In genomic region chr3:137868094-137868913, GRCm38 (mm10) we compare ENCODE assay signal across 8 mouse cellular contexts. TPM values are rescaled to one million over a fixed set of nuclear protein-coding genes. Genes with fewer than 3 reads are reported as not detected.
DNase-seq lines count a peak whose midpoint lies in the region; ATAC-seq and TF ChIP-seq lines count a peak whose summit lies in the region.

No protein-coding gene starts in this region.

- peaks cover 5% of the 10 kb centered on the region; the same call in 1 of the 2 replicates for H3K4me1 ChIP-seq in spleen, adult 2 months (ENCODE audit: control insufficient read depth, insufficient read depth, insufficient read length)
- peaks cover 19% of the 10 kb centered on the region for H3K4me1 ChIP-seq in hindbrain, embryonic 16.5 days (ENCODE audit: control insufficient read depth, insufficient read depth, low read depth, low read length)

- DNase-seq in embryo, embryonic 10.5 days (ENCODE audit: low spot score), result peak; percentile 63
- DNase-seq in embryo, embryonic 11 days, result no peak
- no peak for DNase-seq in spleen, adult 2 months (ENCODE audit: low read depth in 1 of 2, low spot score in 2 of 2)
- DNase-seq in spleen, adult 12 weeks (ENCODE audit: low spot score), result no peak
- DNase-seq in adrenal gland, postnatal 4 days (ENCODE audit: low spot score in 2 of 2), result no peak

- peak overlapping the region; percentile 100 for H3K9ac ChIP-seq in hindbrain, embryonic 16.5 days (ENCODE audit: low read depth, low read length)

- H3K4me3 ChIP-seq in spleen, adult 2 months (ENCODE audit: extremely low read depth, insufficient read depth, insufficient read length), result peak overlapping the region; percentile 74
- peak overlapping the region; percentile 94 for H3K4me3 ChIP-seq in hindbrain, embryonic 16.5 days (ENCODE audit: low read length)
- peak overlapping the region; percentile 67 for H3K4me3 ChIP-seq in myocyte

- no peak for ATAC-seq in hindbrain, embryonic 16.5 days
- no peak for ATAC-seq in granulocyte monocyte progenitor cell, adult 5-6 weeks (replicated peaks; ENCODE audit: poor library complexity, severe bottlenecking)

- peak overlapping the region; percentile 98 for H3ac ChIP-seq in myocyte (ENCODE audit: control insufficient read depth, insufficient read length)

- TF ChIP-seq POLR2A in spleen, adult 2 months (IDR thresholded peaks at IDR 0.05; ENCODE audit: low read depth, low read length), result no peak
- no peak for TF ChIP-seq POLR2A in myocyte (IDR thresholded peaks at IDR 0.05; ENCODE audit: insufficient read length, low read depth)

- peak overlapping the region; percentile 84 for H3K27ac ChIP-seq in spleen, adult 2 months (ENCODE audit: insufficient read depth, low read length)
- H3K27ac ChIP-seq in hindbrain, embryonic 16.5 days (ENCODE audit: low read depth, low read length), result peak overlapping the region; percentile 99

- H3K36me3 ChIP-seq in spleen, adult 2 months (ENCODE audit: control insufficient read depth, insufficient read depth, low read length), result 0 out of 2 replicates have a peak, but pooled peaks cover 2% of the 10 kb centered on the region
- no peaks in the 10 kb centered on the region for H3K36me3 ChIP-seq in hindbrain, embryonic 16.5 days (ENCODE audit: control insufficient read depth, insufficient read depth, low read length)
- H3K36me3 ChIP-seq in myocyte (ENCODE audit: control insufficient read depth, insufficient read depth), result peaks cover 16% of the 10 kb centered on the region

- no peak for TF ChIP-seq CTCF in spleen, adult 2 months (IDR thresholded peaks at IDR 0.05; ENCODE audit: extremely low read depth, insufficient read depth, insufficient read length, insufficient replicate concordance)

- WGBS in spleen, adult 2 months, result 7% methylated on average over 25 of the region's 26 CpGs
- WGBS in hindbrain, embryonic 16.5 days, result 4% methylated on average over 25 of the region's 26 CpGs

- no peaks in the 10 kb centered on the region for H3K9me3 ChIP-seq in hindbrain, embryonic 16.5 days (ENCODE audit: control insufficient read depth, low read length)

- H3K27me3 ChIP-seq in spleen, adult 2 months (ENCODE audit: control insufficient read depth, insufficient read depth, low read length), result no peaks in the 10 kb centered on the region
- H3K27me3 ChIP-seq in hindbrain, embryonic 16.5 days (replicated peaks; ENCODE audit: control insufficient read depth, insufficient read depth, low read length), result no peaks in the 10 kb centered on the region
- H3K27me3 ChIP-seq in myocyte (ENCODE audit: control insufficient read depth, insufficient read depth, insufficient read length), result no peaks in the 10 kb centered on the region

- H3K79me2 ChIP-seq in myocyte (ENCODE audit: control insufficient read depth, insufficient read depth), result peaks cover 19% of the 10 kb centered on the region

- peak overlapping the region; percentile 83 for H3K4me2 ChIP-seq in hindbrain, embryonic 16.5 days (ENCODE audit: low read length)
- peak overlapping the region; percentile 87 for H3K4me2 ChIP-seq in myocyte (ENCODE audit: low read depth)

TF ChIP-seq in myocyte, 11 proteins besides CTCF, POLR2A, EP300 and RAD21:
- no peak for TF ChIP-seq REST (IDR thresholded peaks at IDR 0.05; ENCODE audit: insufficient read depth, insufficient read length)
TF ChIP-seq in myocyte: peak in this region for 0.

RNA-seq across cellular contexts. Expression of gene Dnajb14, which starts 0.8 kb away (rescaled TPM):
- polyA plus RNA-seq in spleen, adult 2 months (2012; rRNA removed), result 1.9 TPM in 2 replicates
- 12.2 and 13.9 TPM in 2 replicates for polyA plus RNA-seq in hindbrain, embryonic 16.5 days (2015; fragmentation: Nextera tagmentation; extraction: Ambion mirVana)
- 2.5 TPM for polyA plus RNA-seq in myocyte (2012; fragmentation: generic; extraction: Trizol)
- 6.2 and 7.4 TPM in 2 replicates for total RNA-seq in granulocyte monocyte progenitor cell, adult 5-6 weeks (2014; fragmentation: Nextera tagmentation)
- total RNA-seq in granulocyte monocyte progenitor cell, adult 5-6 weeks (2017), result 4.8 and 7.1 TPM in 2 replicates
- 10 to 100 TPM; 21.4 to 22.8 TPM for total RNA-seq in adrenal gland, postnatal 4 days (2021)

RNA-seq across cellular contexts. Expression of gene H2afz, which starts 4.0 kb away (rescaled TPM):
- 452 and 708 TPM in 2 replicates for polyA plus RNA-seq in spleen, adult 2 months (2012; rRNA removed)
- polyA plus RNA-seq in hindbrain, embryonic 16.5 days (2015; fragmentation: Nextera tagmentation; extraction: Ambion mirVana), result 683 and 688 TPM in 2 replicates
- 1,333 TPM for polyA plus RNA-seq in myocyte (2012; fragmentation: generic; extraction: Trizol)
- total RNA-seq in granulocyte monocyte progenitor cell, adult 5-6 weeks (2014; fragmentation: Nextera tagmentation), result 1,151 and 1,351 TPM in 2 replicates
- 1,517 and 1,875 TPM in 2 replicates for total RNA-seq in granulocyte monocyte progenitor cell, adult 5-6 weeks (2017)
- 100 to 1,000 TPM; 360 to 373 TPM for total RNA-seq in adrenal gland, postnatal 4 days (2021)

RNA-seq across cellular contexts. Expression of gene Lamtor3, which starts 50.0 kb away (rescaled TPM):
- polyA plus RNA-seq in spleen, adult 2 months (2012; rRNA removed), result 14.9 and 15.7 TPM in 2 replicates
- polyA plus RNA-seq in hindbrain, embryonic 16.5 days (2015; fragmentation: Nextera tagmentation; extraction: Ambion mirVana), result 132 and 135 TPM in 2 replicates
- polyA plus RNA-seq in myocyte (2012; fragmentation: generic; extraction: Trizol), result 48.7 TPM
- total RNA-seq in granulocyte monocyte progenitor cell, adult 5-6 weeks (2014; fragmentation: Nextera tagmentation), result 62.4 and 76.7 TPM in 2 replicates
- total RNA-seq in granulocyte monocyte progenitor cell, adult 5-6 weeks (2017), result 69.4 and 87.9 TPM in 2 replicates
- total RNA-seq in adrenal gland, postnatal 4 days (2021), result 10 to 100 TPM; 63.6 to 68.8 TPM
